Mouse (Mus musculus): ENCODE measurements around the gene Cdc42bpg.

DNA sequence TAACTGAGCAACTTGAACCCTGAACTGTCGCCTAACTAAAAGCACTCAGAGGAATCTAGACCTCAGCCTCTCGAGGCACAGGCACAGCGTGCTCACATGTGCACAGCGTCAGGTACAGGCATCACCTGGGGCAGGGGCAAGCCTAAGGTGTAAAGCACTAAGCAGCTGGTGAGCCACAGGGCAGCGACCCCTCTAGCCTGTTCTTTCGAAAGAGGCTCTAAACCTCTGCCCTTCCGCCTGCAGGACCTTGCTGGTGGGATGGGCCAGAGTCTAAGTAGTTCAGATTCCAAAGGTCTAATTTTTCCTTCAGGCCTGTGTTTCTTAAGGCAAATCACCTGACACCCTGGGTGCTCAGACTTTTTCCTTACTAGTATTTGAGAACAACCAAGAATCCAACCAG lies 34.2 kb upstream of the Cdc42bpg start:
- no peak for TF ChIP-seq CTCF (IDR thresholded peaks at IDR 0.05)
- no peak for TF ChIP-seq POLR2A (IDR thresholded peaks at IDR 0.05; ENCODE audit: insufficient read depth, low read depth, low read length)
